Comparison of ENCODE assay signal across 1 mouse cellular context in genomic region chr5:123714622-123715021, GRCm38 (mm10).
TF ChIP-seq lines count a peak whose summit lies in the region.

No protein-coding gene starts in this region.

TF ChIP-seq in MEL, 35 proteins besides CTCF, POLR2A, EP300 and RAD21 (continued from another document):
- TF ChIP-seq ETS1 (IDR thresholded peaks at IDR 0.05; ENCODE audit: low read depth, low read length) (0 out of 2 replicates have a peak, but pooled peaks have one; percentile 3), USF2 (IDR thresholded peaks at IDR 0.05; ENCODE audit: borderline replicate concordance in 1 of 2, insufficient read depth in 1 of 2, low read depth in 1 of 2, low read length in 2 of 2) (no peak), GATA1 (IDR thresholded peaks at IDR 0.05; ENCODE audit: low read depth, low read length) (0 out of 2 replicates have a peak, but pooled peaks have one; percentile 21), MYB (IDR thresholded peaks at IDR 0.05; ENCODE audit: low read depth, low read length) (no peak), TCF12 (IDR thresholded peaks at IDR 0.05; ENCODE audit: low read depth, low read length) (peak; percentile 27; the same call in 1 of the 2 replicates)
